Mouse (Mus musculus): ENCODE measurements around the gene Srrd. TPM values are rescaled to one million over a fixed set of nuclear protein-coding genes. Genes with fewer than 3 reads are reported as not detected.

Srrd gene
- total and polyA plus RNA-seq, 3 experiments: 36.5 to 49.3 TPM; not detected in 1

- Histone ChIP-seq H3K4me1 (ENCODE audit: control insufficient read depth in 1 of 2, insufficient read depth in 2 of 2, low read length in 2 of 2) (peaks cover 0 to 17% of the 10 kb centered on the region in 2 experiments; a peak in 2 of 4 replicates), H3K79me2 (ENCODE audit: control insufficient read depth, insufficient read depth, low read length, poor library complexity) (peaks cover 18% of the 10 kb centered on the region), H3K27ac (ENCODE audit: control insufficient read depth, low read depth, low read length) (peak overlapping the region; percentile 85), H3K9me3 (replicated peaks; ENCODE audit: insufficient read depth, low read length) (no peaks in the 10 kb centered on the region), H3K4me3 (ENCODE audit: control insufficient read depth in 1 of 2, insufficient read depth in 1 of 2, low read depth in 2 of 2, low read length in 2 of 2) (peak overlapping the region; percentile 55 to 88), H3K27me3 (ENCODE audit: control insufficient read depth in 1 of 2, insufficient read depth in 2 of 2, low read length in 2 of 2) (no peaks in the 10 kb centered on the region), H3K9ac (ENCODE audit: control insufficient read depth, low read depth, low read length, poor library complexity, severe bottlenecking) (peak overlapping the region; percentile 79), H3K36me3 (ENCODE audit: control insufficient read depth in 1 of 2, insufficient read depth in 2 of 2, low read length in 2 of 2) (peaks cover 0 to 13% of the 10 kb centered on the region in 2 experiments; a peak in 3 of 4 replicates)
- DNase-seq (ENCODE audit: low read depth, low spot score): peak; percentile 94
- TF ChIP-seq ZC3H11A (IDR thresholded peaks at IDR 0.05; ENCODE audit: low read depth, low read length): no peak
- peak; percentile 73 for TF ChIP-seq POLR2AphosphoS2 (IDR thresholded peaks at IDR 0.05; ENCODE audit: low read length)
- TF ChIP-seq CTCF (IDR thresholded peaks at IDR 0.05 in 2 of 3, conservative IDR thresholded peaks at IDR 0.05 in 1 of 3; ENCODE audit: control insufficient read depth in 1 of 3, insufficient read depth in 1 of 3, low read depth in 2 of 3, low read length in 3 of 3, poor library complexity in 1 of 3, severe bottlenecking in 1 of 3): no peak
- peak; percentile 48; the same call in 1 of the 2 replicates for TF ChIP-seq NRF1 (IDR thresholded peaks at IDR 0.05; ENCODE audit: insufficient read depth, low read depth, low read length, poor library complexity, severe bottlenecking)
- peak; percentile 97 for TF ChIP-seq MAX (IDR thresholded peaks at IDR 0.05; ENCODE audit: low read length)
- TF ChIP-seq BHLHE40 (IDR thresholded peaks at IDR 0.05; ENCODE audit: borderline replicate concordance, low read depth, low read length): peak; percentile 94
- peak; percentile 79; the same call in 1 of the 2 replicates for TF ChIP-seq SIN3A (IDR thresholded peaks at IDR 0.05; ENCODE audit: low read length)
- TF ChIP-seq ELF1 (IDR thresholded peaks at IDR 0.05; ENCODE audit: low read depth, low read length): peak; percentile 64
- TF ChIP-seq ZMIZ1 (IDR thresholded peaks at IDR 0.05; ENCODE audit: low read depth, low read length): 0 out of 2 replicates have a peak, but pooled peaks have one; percentile 38
- peak; percentile 84 for TF ChIP-seq ETS1 (IDR thresholded peaks at IDR 0.05; ENCODE audit: low read depth, low read length)
- no peak for TF ChIP-seq UBTF (IDR thresholded peaks at IDR 0.05; ENCODE audit: borderline replicate concordance, insufficient read depth, low read depth, low read length)
- TF ChIP-seq GATA1 (IDR thresholded peaks at IDR 0.05; ENCODE audit: low read depth, low read length): peak; percentile 65
- TF ChIP-seq E2F4 (IDR thresholded peaks at IDR 0.05; ENCODE audit: borderline replicate concordance, low read depth, low read length): no peak
- TF ChIP-seq MXI1 (IDR thresholded peaks at IDR 0.05; ENCODE audit: low read depth, low read length): peak; percentile 92
- TF ChIP-seq HCFC1 (IDR thresholded peaks at IDR 0.05; ENCODE audit: low read depth, low read length): peak; percentile 36; the same call in 1 of the 2 replicates
- no peak for TF ChIP-seq CHD1 (IDR thresholded peaks at IDR 0.05; ENCODE audit: low read depth, low read length)
- TF ChIP-seq USF2 (IDR thresholded peaks at IDR 0.05; ENCODE audit: borderline replicate concordance in 1 of 2, insufficient read depth in 1 of 2, low read depth in 1 of 2, low read length in 2 of 2): peak in 1 of 2 experiments; percentile 28; a peak in 1 of 4 replicates
- peak; percentile 39 to 58; a peak in 2 of 4 replicates for TF ChIP-seq EP300 (IDR thresholded peaks at IDR 0.05; ENCODE audit: low read depth in 1 of 2, low read length in 2 of 2)
- 0 out of 2 replicates have a peak, but pooled peaks have one; percentile 31 for TF ChIP-seq TCF12 (IDR thresholded peaks at IDR 0.05; ENCODE audit: low read depth, low read length)
- no peak for TF ChIP-seq GABPA (IDR thresholded peaks at IDR 0.05; ENCODE audit: low read depth, low read length)
- peak; percentile 47 for TF ChIP-seq NELFE (IDR thresholded peaks at IDR 0.05; ENCODE audit: low read depth, low read length)
- TF ChIP-seq MAFK (IDR thresholded peaks at IDR 0.05; ENCODE audit: borderline replicate concordance, low read depth, low read length): no peak
- TF ChIP-seq MYC (IDR thresholded peaks at IDR 0.05; ENCODE audit: low read depth, low read length): peak; percentile 99
- peak; percentile 33 to 70; a peak in 3 of 4 replicates for TF ChIP-seq POLR2A (IDR thresholded peaks at IDR 0.05; ENCODE audit: control insufficient read depth in 1 of 2, insufficient read depth in 1 of 2, low read depth in 1 of 2, low read length in 2 of 2, poor library complexity in 1 of 2)
- no peak for TF ChIP-seq MEF2A (IDR thresholded peaks at IDR 0.05; ENCODE audit: extremely low read depth, insufficient replicate concordance, low read depth, low read length, poor library complexity, severe bottlenecking)
- no peak for TF ChIP-seq RAD21 (IDR thresholded peaks at IDR 0.05; ENCODE audit: low read depth, low read length)
- TF ChIP-seq KAT2A (conservative IDR thresholded peaks at IDR 0.05; ENCODE audit: low read depth, low read length): no peak
- TF ChIP-seq JUND (IDR thresholded peaks at IDR 0.05; ENCODE audit: low read depth, low read length): peak; percentile 91
- TF ChIP-seq TBP (IDR thresholded peaks at IDR 0.05; ENCODE audit: low read depth, low read length): peak; percentile 51; the same call in 1 of the 2 replicates
- TF ChIP-seq USF1 (IDR thresholded peaks at IDR 0.05; ENCODE audit: low read depth, low read length): peak; percentile 80
These were observed 17.9 kb downstream of the Srrd start for GRCm38 (mm10) chr5:112324637-112325545.

Data from MEL (cell line).